Mouse (Mus musculus): ENCODE results near the gene Tbl2.

GRCm38 (mm10) chr5:135191620-135192019 is 42.2 kb downstream of the Tbl2 start:
- peak; percentile 33; the same call in 1 of the 2 replicates for TF ChIP-seq CTCF (IDR thresholded peaks at IDR 0.05; ENCODE audit: insufficient read depth, low read length)
- no peak for TF ChIP-seq POLR2A (IDR thresholded peaks at IDR 0.05; ENCODE audit: borderline replicate concordance, extremely low read depth, low read depth, low read length)
